Mouse (Mus musculus): ENCODE results near the gene Ubxn6. TPM values are rescaled to one million over a fixed set of nuclear protein-coding genes. Genes with fewer than 3 reads are reported as not detected.
"Not testable (repeated sequence)": the region's sequence is repeated elsewhere in the genome, so short reads cannot be mapped to it uniquely, and the experiment has no call there.

Gene Ubxn6
- polyA plus RNA-seq, 1 experiment from 2014 or later: 60.4 TPM

DNA sequence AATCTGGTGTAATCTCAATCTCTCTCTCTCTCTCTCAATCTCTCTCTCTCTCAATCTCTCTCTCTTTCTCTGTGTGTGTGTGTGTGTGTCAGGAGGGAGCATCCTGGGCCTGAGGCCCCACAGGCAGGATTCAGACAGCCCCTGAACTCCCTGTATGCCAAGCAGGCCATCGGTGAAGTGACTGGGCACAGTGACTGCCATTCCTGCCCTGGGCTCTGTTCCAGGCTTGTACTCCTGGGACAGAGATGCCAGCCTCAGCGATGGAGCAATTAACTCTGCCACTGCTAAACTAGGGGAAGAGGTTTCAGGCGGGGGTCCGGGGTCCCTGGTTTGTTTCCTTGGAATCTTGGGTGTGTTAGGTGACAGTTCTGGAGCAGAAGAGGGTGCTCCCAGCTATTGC, 35.7 kb upstream of the Ubxn6 start:
- no peak for ATAC-seq

DNA sequence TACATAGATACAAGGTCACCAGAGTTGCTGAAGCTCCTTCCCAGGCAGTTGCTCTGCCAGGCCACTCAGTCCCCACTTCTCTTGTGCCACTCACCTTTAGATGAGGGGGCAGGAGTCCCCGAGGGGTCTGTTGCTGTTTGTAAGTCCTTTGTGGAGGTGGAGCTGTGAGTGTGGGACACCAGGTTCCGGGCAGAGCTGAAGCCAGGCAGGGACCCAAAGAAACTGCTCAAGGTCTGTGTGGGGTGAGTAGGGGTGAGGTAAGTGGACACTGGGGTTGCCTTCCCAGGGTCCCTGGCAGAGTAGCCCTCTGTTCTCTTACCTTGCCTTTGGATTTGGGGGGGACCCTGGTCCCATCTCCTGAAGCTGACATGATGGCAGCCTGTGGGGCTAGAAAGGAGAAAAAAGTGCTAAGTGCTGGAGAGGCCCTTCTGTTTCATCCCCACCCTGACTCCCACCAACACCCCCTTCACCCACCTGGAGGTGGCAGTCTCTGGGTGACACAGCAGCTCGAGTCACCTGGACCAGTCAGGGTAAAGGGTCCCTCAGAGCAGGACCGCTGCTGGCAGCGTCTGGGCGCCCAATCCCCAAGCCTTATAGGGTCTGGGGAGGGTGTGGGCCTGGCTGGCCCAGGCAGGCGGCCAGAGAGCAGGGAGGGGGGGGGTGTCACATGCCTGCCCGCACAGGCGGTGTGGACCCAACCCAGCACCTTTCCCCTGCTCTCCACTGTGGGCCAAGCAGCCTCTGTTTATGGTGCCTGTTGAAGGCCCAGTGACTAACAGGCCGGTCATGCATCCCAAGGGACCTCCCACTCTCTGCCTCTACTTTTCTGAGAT, 34.6 kb upstream of the Ubxn6 start, which contains the start of gene Plin4:
Gene Plin4, minus strand, starts transcription at position 585 of the 833 bp plus-strand sequence.
- DNase-seq (ENCODE audit: low spot score): no peak
- Histone ChIP-seq H3K36me3 (ENCODE audit: insufficient read depth, low read length) (no peaks in the 10 kb centered on the region; the same call in 1 of the 2 replicates), H3K9ac (replicated peaks; ENCODE audit: low read depth) (no peak within 1 kb of the TSS), H3K27me3 (replicated peaks; ENCODE audit: insufficient read depth, low read length) (no peaks in the 10 kb centered on the region), H3K4me3 (ENCODE audit: low read depth, low read length) (no peak within 1 kb of the TSS), H3K27ac (ENCODE audit: low read length) (peak within 1 kb of the TSS; percentile 73), H3K4me1 (ENCODE audit: insufficient read depth, low read depth, low read length) (no peaks in the 10 kb centered on the region), H3K4me2 (replicated peaks; ENCODE audit: low read depth, low read length) (no peak within 1 kb of the TSS), H3K9me3 (ENCODE audit: low read length) (no peaks in the 10 kb centered on the region)
- ATAC-seq: no peak
- WGBS: 49% methylated on average over 7 of the region's 10 CpGs
- TF ChIP-seq CTCF (IDR thresholded peaks at IDR 0.05) (no peak), EP300 (IDR thresholded peaks at IDR 0.05) (no peak)

More for the DNA sequence above, 35.7 kb upstream of the Ubxn6 start:
- no peaks in the 10 kb centered on the region for H3K9me3 ChIP-seq (ENCODE audit: low read length)
- no peak overlapping the region for H3K9ac ChIP-seq (replicated peaks; ENCODE audit: low read depth)
- no peaks in the 10 kb centered on the region; the same call in 1 of the 2 replicates for H3K36me3 ChIP-seq (ENCODE audit: insufficient read depth, low read length)
- no peaks in the 10 kb centered on the region for H3K4me1 ChIP-seq (ENCODE audit: insufficient read depth, low read depth, low read length)
- no peak overlapping the region for H3K27ac ChIP-seq (ENCODE audit: low read length)
- TF ChIP-seq CTCF (IDR thresholded peaks at IDR 0.05) (no peak), EP300 (IDR thresholded peaks at IDR 0.05) (no peak)
- DNase-seq (ENCODE audit: low spot score): no peak
- WGBS: 64% methylated on average over 4 of the region's 4 CpGs
- no peaks in the 10 kb centered on the region for H3K27me3 ChIP-seq (replicated peaks; ENCODE audit: insufficient read depth, low read length)
- no peak overlapping the region for H3K4me2 ChIP-seq (replicated peaks; ENCODE audit: low read depth, low read length)
- H3K4me3 ChIP-seq (ENCODE audit: low read depth, low read length): no peak overlapping the region

DNA sequence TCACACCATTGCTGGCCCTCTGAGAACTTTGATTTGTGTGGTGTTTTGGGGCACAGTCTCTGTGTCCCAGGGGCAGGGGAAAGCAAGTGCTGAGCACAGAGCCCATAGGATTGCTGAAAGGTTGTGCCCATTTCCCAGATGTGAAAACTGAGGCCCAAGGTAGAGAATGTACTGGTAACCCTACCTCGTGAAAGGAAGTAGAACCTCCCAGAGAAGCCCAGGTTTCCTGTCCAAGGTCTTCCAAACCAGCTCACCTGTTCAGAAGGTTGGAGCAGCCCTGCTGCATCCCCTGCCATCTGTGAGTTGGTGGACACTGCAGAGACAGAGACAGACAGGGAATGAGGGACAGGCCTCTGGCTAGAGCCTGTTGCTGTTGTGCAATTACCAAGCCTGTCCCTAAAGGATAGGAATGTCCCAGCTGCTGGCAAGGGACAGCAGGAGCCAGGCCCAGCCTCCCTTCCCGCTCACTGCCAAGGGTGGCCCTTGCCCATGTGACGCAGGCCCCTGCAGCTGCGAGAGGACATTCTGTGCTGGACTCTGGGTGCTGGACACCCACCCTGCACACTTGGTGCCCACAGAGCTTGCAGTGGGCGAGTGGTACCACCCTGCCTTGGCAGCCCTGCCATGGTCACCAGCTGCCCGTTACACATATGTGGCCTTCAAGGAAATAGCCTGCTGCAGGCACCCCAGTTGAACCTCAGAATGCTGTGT, 33.7 kb upstream of the Ubxn6 start:
- Histone ChIP-seq H3K4me2 (replicated peaks; ENCODE audit: low read depth, low read length) (no peak overlapping the region), H3K9me3 (ENCODE audit: low read length) (no peaks in the 10 kb centered on the region), H3K4me1 (ENCODE audit: insufficient read depth, low read depth, low read length) (no peaks in the 10 kb centered on the region), H3K36me3 (ENCODE audit: insufficient read depth, low read length) (no peaks in the 10 kb centered on the region), H3K27ac (ENCODE audit: low read length) (peak overlapping the region; percentile 73), H3K9ac (replicated peaks; ENCODE audit: low read depth) (no peak overlapping the region), H3K4me3 (ENCODE audit: low read depth, low read length) (no peak overlapping the region), H3K27me3 (replicated peaks; ENCODE audit: insufficient read depth, low read length) (no peaks in the 10 kb centered on the region)
- DNase-seq (ENCODE audit: low spot score) (peak; percentile 82), ATAC-seq (peak; percentile 89)
- WGBS: 62% methylated on average over 6 of the region's 6 CpGs
- TF ChIP-seq CTCF (IDR thresholded peaks at IDR 0.05) (no peak), EP300 (IDR thresholded peaks at IDR 0.05) (peak; percentile 93)

DNA sequence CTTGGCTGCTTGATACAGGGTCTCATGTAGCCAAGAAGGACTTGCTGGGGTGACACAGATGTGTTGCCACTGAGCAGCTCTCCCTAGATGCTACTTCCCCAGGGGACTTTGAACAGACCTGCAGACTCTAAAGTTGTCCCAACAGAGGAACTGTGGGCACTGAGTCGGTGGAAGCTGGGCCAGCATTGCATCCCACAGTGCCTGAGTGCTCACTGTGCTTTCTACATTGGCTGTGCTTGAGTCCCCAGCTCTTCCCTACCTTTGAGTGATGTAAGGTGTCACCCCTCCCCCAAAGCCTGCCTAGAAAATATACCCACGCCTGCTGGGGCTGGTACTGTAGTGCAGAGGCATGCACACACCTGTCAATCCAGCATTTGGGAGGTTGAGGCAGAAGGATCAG, 32.9 kb upstream of the Ubxn6 start:
- no peak for TF ChIP-seq EP300 (IDR thresholded peaks at IDR 0.05)
- Histone ChIP-seq H3K27ac (ENCODE audit: low read length) (no peak overlapping the region), H3K9me3 (ENCODE audit: low read length) (no peaks in the 10 kb centered on the region), H3K4me1 (ENCODE audit: insufficient read depth, low read depth, low read length) (no peaks in the 10 kb centered on the region), H3K4me3 (ENCODE audit: low read depth, low read length) (no peak overlapping the region), H3K4me2 (replicated peaks; ENCODE audit: low read depth, low read length) (no peak overlapping the region), H3K9ac (replicated peaks; ENCODE audit: low read depth) (no peak overlapping the region), H3K36me3 (ENCODE audit: insufficient read depth, low read length) (0 out of 2 replicates have a peak, but pooled peaks cover 3% of the 10 kb centered on the region), H3K27me3 (replicated peaks; ENCODE audit: insufficient read depth, low read length) (no peaks in the 10 kb centered on the region)
- no peak for DNase-seq (ENCODE audit: low spot score)
- no peak for ATAC-seq
- WGBS: 65% methylated on average over 2 of the region's 2 CpGs

DNA sequence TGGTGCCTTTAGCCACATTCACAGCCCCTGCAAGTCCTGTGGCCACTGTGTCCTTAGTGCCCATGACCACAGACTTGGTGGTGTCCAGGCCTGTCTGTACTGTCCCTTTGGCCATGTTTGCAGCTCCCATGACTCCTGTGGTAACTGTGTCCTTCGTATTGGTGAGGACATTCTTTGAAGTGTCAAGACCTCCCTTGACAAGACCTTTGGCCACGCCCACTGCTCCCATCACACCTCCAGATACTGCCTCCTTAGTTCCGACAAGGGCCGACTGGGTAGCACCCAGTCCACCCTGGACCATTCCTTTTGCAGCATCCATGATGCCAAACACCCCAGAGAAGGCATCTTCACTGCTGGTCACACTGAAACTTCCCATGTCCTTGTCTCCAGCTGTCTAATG, 32.2 kb upstream of the Ubxn6 start:
- DNase-seq (ENCODE audit: low spot score): no peak

DNA sequence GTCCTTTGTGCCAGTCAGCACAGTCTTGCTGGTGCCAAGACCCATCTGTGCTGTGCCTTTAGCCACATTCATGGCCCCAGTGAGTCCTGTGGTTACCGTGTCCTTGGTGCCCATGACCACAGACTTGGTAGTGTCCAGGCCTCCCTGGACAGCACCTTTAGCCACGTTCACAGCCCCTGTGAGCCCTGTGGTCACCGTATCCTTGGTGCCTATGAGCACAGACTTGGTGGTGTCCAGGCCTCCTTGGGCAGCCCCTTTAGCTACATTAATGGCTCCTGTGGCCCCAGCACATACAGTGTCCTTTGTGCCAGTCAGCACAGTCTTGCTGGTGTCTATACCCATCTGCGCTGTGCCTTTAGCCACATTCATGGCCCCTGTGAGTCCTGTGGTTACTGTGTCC, 31.6 kb upstream of the Ubxn6 start:
- H3K27ac ChIP-seq (ENCODE audit: low read length); DNase-seq (ENCODE audit: low spot score); H3K27me3 ChIP-seq (replicated peaks; ENCODE audit: insufficient read depth, low read length); ATAC-seq; H3K4me2 ChIP-seq (replicated peaks; ENCODE audit: low read depth, low read length); H3K9me3 ChIP-seq (ENCODE audit: low read length); H3K9ac ChIP-seq (replicated peaks; ENCODE audit: low read depth); H3K4me3 ChIP-seq (ENCODE audit: low read depth, low read length); H3K4me1 ChIP-seq (ENCODE audit: insufficient read depth, low read depth, low read length): not testable (repeated sequence)
- WGBS: 96% methylated on average over 4 of the region's 4 CpGs
- H3K36me3 ChIP-seq (ENCODE audit: insufficient read depth, low read length): peaks cover 11% of the 10 kb centered on the region; the same call in 1 of the 2 replicates

More for the DNA sequence above, 32.2 kb upstream of the Ubxn6 start:
- no peak overlapping the region for H3K4me3 ChIP-seq (ENCODE audit: low read depth, low read length)
- H3K27ac ChIP-seq (ENCODE audit: low read length): no peak overlapping the region
- TF ChIP-seq CTCF (IDR thresholded peaks at IDR 0.05) (no peak), EP300 (IDR thresholded peaks at IDR 0.05) (no peak)
- no peaks in the 10 kb centered on the region for H3K4me1 ChIP-seq (ENCODE audit: insufficient read depth, low read depth, low read length)
- no peaks in the 10 kb centered on the region for H3K9me3 ChIP-seq (ENCODE audit: low read length)
- no peaks in the 10 kb centered on the region for H3K27me3 ChIP-seq (replicated peaks; ENCODE audit: insufficient read depth, low read length)
- no peak overlapping the region for H3K4me2 ChIP-seq (replicated peaks; ENCODE audit: low read depth, low read length)
- WGBS: 68% methylated on average over 4 of the region's 4 CpGs
- H3K9ac ChIP-seq (replicated peaks; ENCODE audit: low read depth): no peak overlapping the region
- peaks cover 10% of the 10 kb centered on the region; the same call in 1 of the 2 replicates for H3K36me3 ChIP-seq (ENCODE audit: insufficient read depth, low read length)
- ATAC-seq: no peak

DNA sequence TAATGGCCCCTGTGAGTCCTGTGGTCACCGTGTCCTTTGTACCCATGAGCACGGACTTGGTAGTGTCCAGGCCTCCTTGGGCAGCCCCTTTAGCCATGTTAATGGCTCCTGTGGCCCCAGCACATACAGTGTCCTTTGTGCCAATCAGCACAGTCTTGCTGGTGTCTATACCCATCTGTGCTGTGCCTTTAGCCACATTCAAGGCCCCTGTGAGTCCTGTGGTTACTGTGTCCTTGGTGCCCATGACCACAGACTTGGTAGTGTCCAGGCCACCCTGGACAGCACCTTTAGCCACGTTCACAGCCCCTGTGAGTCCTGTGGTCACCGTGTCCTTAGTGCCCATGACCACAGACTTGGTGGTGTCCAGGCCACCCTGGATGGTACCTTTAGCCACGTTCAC, 30.0 kb upstream of the Ubxn6 start:
- not testable (repeated sequence) for H3K4me3 ChIP-seq (ENCODE audit: low read depth, low read length); DNase-seq (ENCODE audit: low spot score); ATAC-seq; H3K9me3 ChIP-seq (ENCODE audit: low read length); H3K4me2 ChIP-seq (replicated peaks; ENCODE audit: low read depth, low read length); H3K4me1 ChIP-seq (ENCODE audit: insufficient read depth, low read depth, low read length); H3K9ac ChIP-seq (replicated peaks; ENCODE audit: low read depth); H3K27me3 ChIP-seq (replicated peaks; ENCODE audit: insufficient read depth, low read length); H3K27ac ChIP-seq (ENCODE audit: low read length)
- 94% methylated on average over 2 of the region's 5 CpGs for WGBS
- H3K36me3 ChIP-seq (ENCODE audit: insufficient read depth, low read length): peaks cover 24% of the 10 kb centered on the region; the same call in 1 of the 2 replicates

All from lung, postnatal 0 days (tissue).